9 mouse cellular contexts compared by ENCODE assay signal in the genomic region with DNA sequence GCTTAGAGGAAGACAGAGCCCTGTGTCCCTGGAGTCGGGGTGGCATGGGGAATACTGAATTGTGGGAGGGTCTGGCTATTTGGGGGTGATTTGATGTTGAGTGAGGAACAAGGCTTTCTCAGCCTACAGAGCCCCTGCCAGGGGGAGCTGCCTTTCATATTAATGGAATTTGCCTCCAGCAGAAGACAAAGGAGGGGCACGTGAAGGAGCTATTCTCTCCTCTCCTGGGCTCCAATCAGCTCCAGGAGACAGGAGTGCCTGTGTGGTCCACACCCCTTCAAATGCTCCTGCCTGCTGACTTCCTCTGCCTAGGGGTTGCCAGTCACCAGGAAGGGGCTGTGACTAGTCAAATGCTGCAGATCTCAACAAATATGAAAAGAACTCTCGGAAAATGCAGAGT.
DNase-seq lines count a peak whose midpoint lies in the region; ATAC-seq and TF ChIP-seq lines count a peak whose summit lies in the region.
"Had no signal": no experiment of that assay in that cellular context is flagged by ENCODE, and none has a peak within 500 bp of the region (broad histone marks: within the 10 kb centered on the region; RNA-seq: fewer than 3 reads in every experiment).

No protein-coding gene starts in this region.

- ATAC-seq in hindbrain, embryonic 13.5 days (ENCODE audit: low FRiP score), result peak; percentile 49; the same call in 1 of the 2 replicates
- ATAC-seq in midbrain, embryonic 14.5 days (ENCODE audit: low FRiP score, low TSS enrichment), result peak; percentile 66; the same call in 1 of the 2 replicates

- no peak for TF ChIP-seq CTCF in gastrocnemius, adult 2 months (IDR thresholded peaks at IDR 0.05)

- 6% methylated on average over 3 of the region's 3 CpGs for WGBS in embryonic facial prominence, embryonic 10.5 days
- 2% methylated on average over 3 of the region's 3 CpGs for WGBS in hindbrain, embryonic 13.5 days
- 2% methylated on average over 3 of the region's 3 CpGs for WGBS in midbrain, embryonic 14.5 days

- peak overlapping the region; percentile 19; the same call in 1 of the 2 replicates for H3K9ac ChIP-seq in hindbrain, embryonic 13.5 days
- no peak overlapping the region; the same call in 1 of the 2 replicates for H3K9ac ChIP-seq in midbrain, embryonic 14.5 days (replicated peaks; ENCODE audit: low read length)

- H3K4me3 ChIP-seq in gastrocnemius, adult 2 months, result peak overlapping the region; percentile 37; the same call in 1 of the 2 replicates
- H3K4me3 ChIP-seq in embryonic facial prominence, embryonic 10.5 days, result peak overlapping the region; percentile 46
- H3K4me3 ChIP-seq in hindbrain, embryonic 13.5 days, result peak overlapping the region; percentile 16; the same call in 1 of the 2 replicates
- H3K4me3 ChIP-seq in midbrain, embryonic 14.5 days (replicated peaks; ENCODE audit: low read depth, low read length), result peak overlapping the region; percentile 11; the same call in 1 of the 2 replicates

- intact Hi-C loops in gastrocnemius, adult 2 months (cut with DNase I), result no loop called here

- H3K36me3 ChIP-seq in embryonic facial prominence, embryonic 10.5 days (replicated peaks), result no peaks in the 10 kb centered on the region
- no peaks in the 10 kb centered on the region for H3K36me3 ChIP-seq in hindbrain, embryonic 13.5 days
- H3K36me3 ChIP-seq in midbrain, embryonic 14.5 days (ENCODE audit: control insufficient read depth, insufficient read depth, low read length), result no peaks in the 10 kb centered on the region

- no peak for DNase-seq in gastrocnemius, adult 2 months
- no peak for DNase-seq in gastrocnemius, postnatal 10 days
- DNase-seq in embryonic facial prominence, embryonic 10.5 days (ENCODE audit: low spot score), result peak; percentile 66
- DNase-seq in midbrain, embryonic 14.5 days, result peak; percentile 67
- no peak for DNase-seq in gastrocnemius, postnatal 4 days (ENCODE audit: low spot score in 2 of 2)
- no peak for DNase-seq in layer of hippocampus, adult 9-11 months
- DNase-seq in frontal cortex, postnatal 14 days (ENCODE audit: low spot score in 2 of 2), result no peak
- DNase-seq: lung, postnatal 36 days had no signal

- no peaks in the 10 kb centered on the region for H3K9me3 ChIP-seq in embryonic facial prominence, embryonic 10.5 days
- no peaks in the 10 kb centered on the region for H3K9me3 ChIP-seq in hindbrain, embryonic 13.5 days
- H3K9me3 ChIP-seq in midbrain, embryonic 14.5 days (ENCODE audit: control insufficient read depth, low read length), result no peaks in the 10 kb centered on the region

- 0 out of 2 replicates have a peak, but pooled peaks cover 6% of the 10 kb centered on the region for H3K27me3 ChIP-seq in embryonic facial prominence, embryonic 10.5 days (replicated peaks; ENCODE audit: low read depth, poor library complexity, severe bottlenecking)
- H3K27me3 ChIP-seq in hindbrain, embryonic 13.5 days, result no peaks in the 10 kb centered on the region
- no peaks in the 10 kb centered on the region for H3K27me3 ChIP-seq in midbrain, embryonic 14.5 days (ENCODE audit: control insufficient read depth, insufficient read depth, low read length)

- H3K4me1 ChIP-seq in embryonic facial prominence, embryonic 10.5 days, result peaks cover 24% of the 10 kb centered on the region
- peaks cover 23% of the 10 kb centered on the region for H3K4me1 ChIP-seq in hindbrain, embryonic 13.5 days (replicated peaks)
- H3K4me1 ChIP-seq in midbrain, embryonic 14.5 days (ENCODE audit: control insufficient read depth, insufficient read depth, low read length), result peaks cover 34% of the 10 kb centered on the region

- peak overlapping the region; percentile 16; the same call in 1 of the 2 replicates for H3K27ac ChIP-seq in gastrocnemius, adult 2 months
- H3K27ac ChIP-seq in embryonic facial prominence, embryonic 10.5 days (replicated peaks), result peak overlapping the region; percentile 72
- peak overlapping the region; percentile 40; the same call in 1 of the 2 replicates for H3K27ac ChIP-seq in hindbrain, embryonic 13.5 days
- H3K27ac ChIP-seq in midbrain, embryonic 14.5 days (replicated peaks; ENCODE audit: low read depth, low read length), result peak overlapping the region; percentile 60

- H3K4me2 ChIP-seq in hindbrain, embryonic 13.5 days, result peak overlapping the region; percentile 46
- H3K4me2 ChIP-seq in midbrain, embryonic 14.5 days (ENCODE audit: low read length), result peak overlapping the region; percentile 47

Comparison
In these comparisons a context has a peak if more than half of its experiments do, and no peak if none do; other contexts are left out.
1. DNase-seq: peak in embryonic facial prominence, embryonic 10.5 days (single experiment) and midbrain, embryonic 14.5 days (single experiment); none in gastrocnemius, adult 2 months (single experiment), gastrocnemius, postnatal 10 days (single experiment), gastrocnemius, postnatal 4 days (0 of 2), layer of hippocampus, adult 9-11 months (single experiment) and frontal cortex, postnatal 14 days (0 of 2).
2. H3K27ac ChIP-seq: peak in every context shown above with its lines; median percentile 72 in embryonic facial prominence, embryonic 10.5 days; 60 in midbrain, embryonic 14.5 days; 40 in hindbrain, embryonic 13.5 days; 16 in gastrocnemius, adult 2 months.
3. Peak in every context shown above with its lines, with median percentiles within 50 percentile points of each other: H3K4me3 ChIP-seq.